Mouse (Mus musculus) hindbrain, embryonic 12.5 days (tissue): ENCODE measurements around the gene Slc10a7. TPM values are rescaled to one million over a fixed set of nuclear protein-coding genes. Genes with fewer than 3 reads are reported as not detected.

Experiments used
- ATAC-seq: fragments of 200-750 bp; cut with Nextera tagmentation; 2 replicates; pipeline ENCODE4 v1.8.0; 2017; ENCODE audit warnings: moderate TSS enrichment; ENCODE audit not compliant: low FRiP score
- H3K27ac ChIP-seq: fragments of 300-500 bp; sonication (generic); 2 replicates; pipeline ENCODE4 v1.5.1; 2016; ENCODE audit warnings: mild to moderate bottlenecking
- H3K27me3 ChIP-seq: fragments of 300-500 bp; sonication (generic); 2 replicates; pipeline ENCODE4 v1.6.1; 2016; ENCODE audit warnings: mild to moderate bottlenecking
- H3K36me3 ChIP-seq: fragments of 300-500 bp; sonication (generic); 2 replicates; pipeline ENCODE4 v1.6.1; 2016; ENCODE audit warnings: mild to moderate bottlenecking
- H3K4me1 ChIP-seq: fragments of 300-500 bp; sonication (generic); 2 replicates; pipeline ENCODE4 v1.6.1; 2016
- H3K4me2 ChIP-seq: fragments of 300-500 bp; sonication (generic); replicated peaks from 2 replicates; pipeline ENCODE4 v1.6.1; 2016; ENCODE audit warnings: mild to moderate bottlenecking
- H3K4me3 ChIP-seq: fragments of 300-500 bp; sonication (generic); 2 replicates; pipeline ENCODE4 v1.5.1; 2016; ENCODE audit warnings: mild to moderate bottlenecking
- H3K9ac ChIP-seq: fragments of 300-500 bp; sonication (generic); 2 replicates; pipeline ENCODE4 v1.6.1; 2016; ENCODE audit warnings: mild to moderate bottlenecking, moderate library complexity
- H3K9me3 ChIP-seq: fragments of 300-500 bp; sonication (generic); replicated peaks from 2 replicates; pipeline ENCODE4 v1.6.1; 2016; ENCODE audit warnings: mild to moderate bottlenecking
- WGBS: fragments of 180-500 bp; shearing (Covaris S2); methylation state at CpG from one replicate; pipeline ENCODE4 v1.1.7; 2016; 5-methylcytosine and 5-hydroxymethylcytosine counted together
- polyA plus RNA-seq: library from polyadenylated mRNA; unstranded; fragments of >200 nt; fragmentation: Nextera tagmentation; extraction: Ambion mirVana; gene quantifications from 2 replicates; pipeline ENCODE4 v1.2.1, GENCODE M21; 2016

Slc10a7 gene
- polyA plus RNA-seq, 1 experiment from 2014 or later = 14.3 TPM

- Histone ChIP-seq H3K36me3 (no peaks in the 10 kb centered on the region), H3K4me3 (no peak overlapping the region), H3K9me3 (no peaks in the 10 kb centered on the region), H3K4me1 (peaks cover 14% of the 10 kb centered on the region), H3K27me3 (no peaks in the 10 kb centered on the region), H3K9ac (no peak overlapping the region), H3K4me2 (no peak overlapping the region), H3K27ac (no peak overlapping the region)
- WGBS = 34% methylated on average over 6 of the region's 6 CpGs
- ATAC-seq = peak; percentile 75
These were observed 86.3 kb downstream of the Slc10a7 start for GRCm38 (mm10) chr8:78595481-78595908.

- Histone ChIP-seq H3K9me3 (no peaks in the 10 kb centered on the region), H3K4me3 (no peak overlapping the region), H3K27ac (no peak overlapping the region), H3K27me3 (no peaks in the 10 kb centered on the region), H3K4me2 (no peak overlapping the region), H3K9ac (no peak overlapping the region), H3K4me1 (peaks cover 14% of the 10 kb centered on the region), H3K36me3 (no peaks in the 10 kb centered on the region)
- WGBS = 27% methylated on average over 3 of the region's 3 CpGs
- peak; percentile 81 for ATAC-seq
These were observed 89.1 kb downstream of the Slc10a7 start for GRCm38 (mm10) chr8:78598237-78598636.

GRCm38 (mm10) chr8:78603084-78603483 is 93.9 kb downstream of the Slc10a7 start:
- no peak overlapping the region for H3K4me3 ChIP-seq
- no peak overlapping the region for H3K9ac ChIP-seq
- H3K27ac ChIP-seq = no peak overlapping the region
- ATAC-seq = no peak
- peaks cover 14% of the 10 kb centered on the region for H3K36me3 ChIP-seq
- H3K27me3 ChIP-seq = no peaks in the 10 kb centered on the region
- no peak overlapping the region for H3K4me2 ChIP-seq
- H3K9me3 ChIP-seq = no peaks in the 10 kb centered on the region
- 96% methylated on average over 5 of the region's 5 CpGs for WGBS
- H3K4me1 ChIP-seq = peaks cover 7% of the 10 kb centered on the region

- H3K36me3 ChIP-seq = peaks cover 14% of the 10 kb centered on the region
- no peak for ATAC-seq
These were observed 95.3 kb downstream of the Slc10a7 start for GRCm38 (mm10) chr8:78604426-78604825.

GRCm38 (mm10) chr8:78609301-78609700 is 100.2 kb downstream of the Slc10a7 start:
- Histone ChIP-seq H3K4me1 (no peaks in the 10 kb centered on the region), H3K4me3 (no peak overlapping the region), H3K4me2 (no peak overlapping the region), H3K9me3 (no peaks in the 10 kb centered on the region), H3K27ac (no peak overlapping the region), H3K9ac (no peak overlapping the region), H3K36me3 (peaks cover 13% of the 10 kb centered on the region), H3K27me3 (no peaks in the 10 kb centered on the region)
- no peak for ATAC-seq
- 89% methylated on average over 10 of the region's 10 CpGs for WGBS

More at GRCm38 (mm10) chr8:78604426-78604825, 95.3 kb downstream of the Slc10a7 start:
- Histone ChIP-seq H3K4me2 (no peak overlapping the region), H3K9me3 (no peaks in the 10 kb centered on the region), H3K9ac (no peak overlapping the region), H3K27ac (no peak overlapping the region), H3K4me3 (no peak overlapping the region), H3K27me3 (no peaks in the 10 kb centered on the region), H3K4me1 (0 out of 2 replicates have a peak, but pooled peaks cover 2% of the 10 kb centered on the region)
- WGBS = 91% methylated on average over 9 of the region's 9 CpGs

- Histone ChIP-seq H3K9ac (no peak overlapping the region), H3K4me2 (no peak overlapping the region), H3K36me3 (peaks cover 4% of the 10 kb centered on the region; the same call in 1 of the 2 replicates), H3K4me3 (no peak overlapping the region), H3K27me3 (no peaks in the 10 kb centered on the region), H3K27ac (no peak overlapping the region), H3K4me1 (no peaks in the 10 kb centered on the region), H3K9me3 (no peaks in the 10 kb centered on the region)
- no peak for ATAC-seq
- 93% methylated on average over 6 of the region's 6 CpGs for WGBS
These were observed 101.9 kb downstream of the Slc10a7 start for GRCm38 (mm10) chr8:78611019-78611418.

GRCm38 (mm10) chr8:78622362-78622761 is 113.2 kb downstream of the Slc10a7 start:
- no peak for ATAC-seq
- H3K9me3 ChIP-seq = no peaks in the 10 kb centered on the region
- no peak overlapping the region for H3K4me2 ChIP-seq
- 76% methylated on average over 4 of the region's 4 CpGs for WGBS
- no peak overlapping the region for H3K4me3 ChIP-seq
- no peak overlapping the region for H3K27ac ChIP-seq
- H3K27me3 ChIP-seq = no peaks in the 10 kb centered on the region
- H3K36me3 ChIP-seq = no peaks in the 10 kb centered on the region
- peaks cover 28% of the 10 kb centered on the region for H3K4me1 ChIP-seq
- no peak overlapping the region for H3K9ac ChIP-seq

- Histone ChIP-seq H3K4me3 (no peak overlapping the region), H3K4me1 (peaks cover 35% of the 10 kb centered on the region), H3K4me2 (no peak overlapping the region), H3K9ac (no peak overlapping the region), H3K27ac (no peak overlapping the region), H3K36me3 (no peaks in the 10 kb centered on the region), H3K27me3 (no peaks in the 10 kb centered on the region), H3K9me3 (no peaks in the 10 kb centered on the region)
- WGBS = 82% methylated on average over 5 of the region's 5 CpGs
- ATAC-seq = no peak
These were observed 114.8 kb downstream of the Slc10a7 start for GRCm38 (mm10) chr8:78623972-78624371.

- peaks cover 27% of the 10 kb centered on the region for H3K4me1 ChIP-seq
- H3K27ac ChIP-seq = no peak overlapping the region
- no peaks in the 10 kb centered on the region for H3K36me3 ChIP-seq
- no peak overlapping the region for H3K4me2 ChIP-seq
- H3K9me3 ChIP-seq = no peaks in the 10 kb centered on the region
- H3K4me3 ChIP-seq = no peak overlapping the region
- no peak overlapping the region for H3K9ac ChIP-seq
- ATAC-seq = peak; percentile 47
- H3K27me3 ChIP-seq = no peaks in the 10 kb centered on the region
- 33% methylated on average over 12 of the region's 12 CpGs for WGBS
These were observed 115.7 kb downstream of the Slc10a7 start for GRCm38 (mm10) chr8:78624738-78625442.

- H3K36me3 ChIP-seq = no peaks in the 10 kb centered on the region
- H3K4me1 ChIP-seq = peaks cover 36% of the 10 kb centered on the region
- WGBS = 59% methylated on average over 5 of the region's 5 CpGs
- no peak for ATAC-seq
- no peak overlapping the region for H3K27ac ChIP-seq
- H3K9me3 ChIP-seq = no peaks in the 10 kb centered on the region
- no peak overlapping the region for H3K4me3 ChIP-seq
- no peak overlapping the region for H3K4me2 ChIP-seq
- no peak overlapping the region for H3K9ac ChIP-seq
- no peaks in the 10 kb centered on the region for H3K27me3 ChIP-seq
These were observed 117.5 kb downstream of the Slc10a7 start for GRCm38 (mm10) chr8:78626632-78627031.

GRCm38 (mm10) chr8:78627793-78628192 is 118.6 kb downstream of the Slc10a7 start:
- Histone ChIP-seq H3K27me3 (no peaks in the 10 kb centered on the region), H3K4me1 (peaks cover 40% of the 10 kb centered on the region), H3K4me3 (no peak overlapping the region), H3K36me3 (no peaks in the 10 kb centered on the region), H3K27ac (0 out of 2 replicates have a peak overlapping the region, but pooled peaks have one; percentile 12), H3K4me2 (no peak overlapping the region), H3K9ac (no peak overlapping the region), H3K9me3 (no peaks in the 10 kb centered on the region)
- WGBS = 47% methylated on average over 9 of the region's 9 CpGs
- peak; percentile 36; the same call in 1 of the 2 replicates for ATAC-seq

GRCm38 (mm10) chr8:78630414-78631164 is 121.4 kb downstream of the Slc10a7 start:
- no peak overlapping the region for H3K4me3 ChIP-seq
- 35% methylated on average over 19 of the region's 19 CpGs for WGBS
- no peaks in the 10 kb centered on the region for H3K36me3 ChIP-seq
- peaks cover 49% of the 10 kb centered on the region for H3K4me1 ChIP-seq
- 0 out of 2 replicates have a peak overlapping the region, but pooled peaks have one; percentile 11 for H3K4me2 ChIP-seq
- no peaks in the 10 kb centered on the region for H3K9me3 ChIP-seq
- H3K27ac ChIP-seq = peak overlapping the region; percentile 30; the same call in 1 of the 2 replicates
- no peak overlapping the region for H3K9ac ChIP-seq
- no peak for ATAC-seq
- H3K27me3 ChIP-seq = no peaks in the 10 kb centered on the region
